Mouse (Mus musculus) hindlimb bud, embryonic 11.5 days (tissue): ENCODE data around the gene Use1.
A peak's percentile ranks its signal among the peaks of the same experiment; 100 is the strongest.

Experiments
- DNase-seq: peaks from one replicate; pipeline ENCODE4 v3.0.0-alpha.2; 2012; ENCODE audit warnings: low read depth, low spot score; ENCODE audit errors: extremely low spot score

The Use1 gene

DNA sequence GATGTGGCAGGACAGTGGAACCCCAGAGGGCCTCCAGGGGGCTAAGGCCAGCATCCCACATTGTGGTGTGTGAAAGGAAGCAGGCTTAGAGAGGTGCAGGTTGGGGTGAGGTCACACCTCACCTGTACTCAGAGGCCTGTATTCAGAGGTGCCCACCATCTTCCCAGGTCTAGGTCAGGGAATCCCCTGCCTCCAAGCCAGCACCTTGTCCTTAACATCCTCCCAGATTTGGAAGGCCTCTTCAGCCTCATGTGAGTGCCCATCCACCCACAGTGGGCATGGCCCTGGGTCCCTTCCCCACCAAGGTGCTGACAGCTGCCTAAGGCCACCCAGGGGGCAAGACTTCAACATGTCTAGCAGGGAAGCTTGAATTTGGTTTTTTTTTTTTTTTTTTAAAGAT, 34.8 kb downstream of the Use1 start:
- no peak for DNase-seq

DNA sequence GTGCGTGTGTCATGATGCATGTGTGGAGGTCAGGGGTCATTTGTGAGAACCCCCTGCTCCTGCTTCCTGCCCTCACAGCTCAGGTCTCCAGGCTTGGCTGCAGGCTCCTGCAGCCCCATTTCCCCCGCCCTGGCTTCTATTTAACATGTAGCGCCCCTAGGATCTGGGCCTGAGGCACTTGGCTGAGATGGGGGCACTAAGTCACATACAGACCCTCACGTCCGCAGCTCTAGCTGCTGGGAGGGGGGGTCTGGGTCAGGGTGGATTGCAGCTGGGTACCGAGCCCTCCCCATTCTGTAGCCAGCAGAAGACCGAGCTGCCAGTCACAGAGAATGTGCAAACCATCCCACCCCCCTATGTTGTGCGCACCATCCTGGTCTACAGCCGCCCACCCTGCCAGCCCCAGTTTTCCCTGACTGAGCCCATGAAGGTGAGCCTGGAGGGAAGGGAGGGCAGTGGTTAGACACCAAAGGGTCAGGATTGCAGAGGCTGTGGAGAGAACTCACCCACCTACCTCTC, 35.9 kb downstream of the Use1 start:
- no peak for DNase-seq

DNA sequence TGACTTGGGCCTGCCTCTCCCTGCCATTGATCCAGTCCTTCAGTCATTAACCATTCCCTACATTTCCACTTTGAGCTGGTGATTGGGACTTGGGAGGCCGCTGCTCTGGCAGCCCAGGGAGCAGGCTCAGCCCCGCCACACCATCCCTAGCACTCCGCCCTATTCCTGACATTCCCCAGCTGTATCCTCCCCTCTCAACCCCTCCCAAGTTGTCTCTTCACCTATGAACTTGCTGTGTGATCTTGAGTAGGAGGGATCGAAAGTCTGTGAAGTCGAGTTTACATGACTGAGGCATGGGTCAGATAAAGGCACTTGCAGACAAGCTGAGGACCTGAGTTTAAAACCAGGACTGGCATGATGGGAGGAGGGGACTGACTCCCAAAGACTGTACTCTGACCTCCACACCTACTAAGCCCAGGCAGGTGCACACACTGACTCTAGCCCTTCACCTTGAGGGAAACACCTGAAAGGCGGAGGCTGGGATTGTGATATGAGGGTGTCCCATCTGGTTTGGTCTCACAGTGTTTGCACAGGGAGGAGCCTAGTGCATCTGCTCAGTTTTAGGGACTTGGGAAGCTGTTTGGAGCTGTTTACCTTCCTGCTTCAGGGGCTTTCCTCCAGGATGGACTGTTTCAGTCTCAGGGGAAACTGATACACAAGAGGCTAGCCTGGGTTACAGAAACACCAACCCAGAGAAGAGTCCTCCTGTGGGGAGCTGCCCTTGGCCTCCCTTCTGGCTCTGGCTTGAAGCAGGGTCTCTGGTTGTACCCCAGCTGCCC, 36.6 kb downstream of the Use1 start:
- no peak for DNase-seq

DNA sequence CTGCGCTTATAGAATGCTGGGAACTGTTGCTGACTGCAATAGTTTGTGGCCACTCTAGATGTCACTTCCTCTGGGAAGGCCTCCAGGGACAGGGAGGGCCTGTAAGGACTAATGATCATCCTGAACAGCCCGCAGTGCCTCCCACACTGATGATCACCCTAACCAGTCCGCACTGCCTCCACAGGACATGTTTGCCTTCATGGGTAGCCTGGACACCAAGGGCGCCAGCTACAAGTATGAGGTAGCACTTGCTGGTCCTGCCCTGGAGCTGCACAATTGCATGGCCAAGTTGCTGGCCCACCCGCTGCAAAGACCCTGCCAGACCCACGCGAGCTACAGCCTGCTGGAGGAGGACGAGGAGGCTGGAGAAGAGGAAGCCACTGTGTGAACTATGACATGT, 37.4 kb downstream of the Use1 start:
- no peak for DNase-seq

DNA sequence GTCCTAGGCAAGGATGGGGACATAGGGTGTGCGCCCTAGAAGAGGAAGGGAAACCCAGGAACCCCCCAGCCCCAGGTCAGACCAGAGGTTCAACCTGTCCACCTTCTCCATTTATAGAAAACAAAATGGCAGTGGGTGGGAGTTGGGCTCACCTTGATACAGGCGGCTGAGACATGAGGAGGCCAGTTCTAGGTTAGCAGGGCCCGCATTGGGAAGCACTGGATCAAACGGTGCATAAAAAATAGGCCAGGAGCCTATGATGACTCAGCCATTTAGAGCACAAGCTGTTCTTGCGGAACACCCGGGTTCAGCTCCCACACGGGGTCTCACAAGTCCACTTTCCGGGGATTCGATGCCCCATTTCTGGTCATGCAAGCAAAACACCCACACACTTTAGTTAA, 38.3 kb downstream of the Use1 start:
- no peak for DNase-seq

DNA sequence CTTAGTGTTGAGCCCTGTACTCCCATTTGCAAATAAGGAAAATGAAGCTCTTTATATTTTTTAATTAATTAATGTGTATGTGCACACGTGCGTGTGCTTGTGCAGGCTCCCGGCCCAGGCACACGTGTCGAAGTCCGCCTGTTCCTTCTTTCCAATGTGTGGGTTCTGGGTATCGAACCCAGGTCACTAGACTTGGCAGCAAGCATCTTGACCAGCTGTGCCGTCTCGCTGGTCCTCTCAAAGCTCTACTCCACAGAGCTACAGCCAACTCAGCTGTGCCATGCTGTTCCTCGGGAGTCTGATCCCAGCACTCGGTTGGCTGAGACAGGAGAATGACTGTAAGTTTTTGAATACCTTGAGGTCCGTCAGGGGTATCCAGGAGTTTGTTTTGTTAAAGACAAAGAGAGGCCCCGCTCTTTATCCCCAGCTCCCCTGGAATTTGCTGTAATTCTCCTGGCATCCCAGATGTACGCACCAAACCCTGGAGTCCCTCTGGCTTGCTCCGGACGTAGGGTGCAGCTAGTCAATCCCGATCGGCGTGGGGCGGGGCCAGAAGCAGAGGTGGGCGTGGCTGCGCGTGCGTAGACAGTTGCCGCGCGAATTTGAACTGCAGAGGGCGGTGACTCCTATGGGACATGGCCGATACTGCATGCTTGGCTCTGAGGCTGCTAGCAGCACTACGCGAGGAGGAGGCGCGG, 38.9 kb downstream of the Use1 start, which contains the start of gene Ankle1:
Ankle1 (plus strand) TSS at position 610 of the 698 bp plus-strand sequence.
- DNase-seq, result peak; percentile 86

DNA sequence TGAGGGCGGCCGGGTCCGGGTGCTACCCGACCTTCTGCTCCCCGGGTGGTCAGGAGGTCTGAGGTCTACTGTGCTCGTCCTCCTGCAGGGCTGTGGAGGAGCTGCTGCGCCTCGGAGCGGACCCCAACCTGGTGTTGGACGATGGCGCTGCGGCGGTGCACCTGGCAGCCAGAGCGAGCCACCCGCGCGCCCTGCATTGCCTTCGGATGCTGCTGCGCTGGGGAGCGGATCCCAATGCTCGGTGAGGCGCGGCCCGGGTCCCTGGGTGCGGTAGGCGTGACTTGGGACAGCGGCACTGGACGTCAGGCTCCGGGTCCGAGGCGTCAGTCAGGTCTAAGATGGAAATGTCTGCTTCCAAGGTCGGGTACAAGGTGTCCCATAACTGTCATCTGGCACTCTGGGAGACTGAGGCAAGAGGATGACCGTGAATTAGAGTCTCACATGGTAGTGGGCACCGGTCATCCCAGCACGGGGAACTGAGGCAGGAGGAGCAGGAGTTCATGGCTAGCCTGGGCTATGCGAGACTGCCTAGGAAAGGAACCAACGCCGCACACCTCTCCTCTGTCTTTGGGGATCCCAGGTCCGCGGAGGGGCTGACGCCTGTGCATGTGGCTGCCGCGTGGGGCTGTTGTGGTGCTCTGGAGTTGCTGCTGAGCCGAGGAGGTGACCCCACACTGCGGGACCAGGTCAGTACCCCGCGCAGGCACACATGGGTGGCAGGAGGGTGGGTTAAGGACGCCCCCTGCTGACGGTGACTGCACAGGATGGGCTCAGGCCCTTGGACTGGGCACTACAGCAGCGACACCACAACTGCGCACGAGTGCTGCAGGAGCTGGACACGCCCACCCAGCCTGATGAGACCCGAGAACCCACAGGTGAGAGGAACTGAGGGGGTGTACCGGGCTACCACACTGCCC, 39.7 kb downstream of the Use1 start:
- peak; percentile 39 for DNase-seq

DNA sequence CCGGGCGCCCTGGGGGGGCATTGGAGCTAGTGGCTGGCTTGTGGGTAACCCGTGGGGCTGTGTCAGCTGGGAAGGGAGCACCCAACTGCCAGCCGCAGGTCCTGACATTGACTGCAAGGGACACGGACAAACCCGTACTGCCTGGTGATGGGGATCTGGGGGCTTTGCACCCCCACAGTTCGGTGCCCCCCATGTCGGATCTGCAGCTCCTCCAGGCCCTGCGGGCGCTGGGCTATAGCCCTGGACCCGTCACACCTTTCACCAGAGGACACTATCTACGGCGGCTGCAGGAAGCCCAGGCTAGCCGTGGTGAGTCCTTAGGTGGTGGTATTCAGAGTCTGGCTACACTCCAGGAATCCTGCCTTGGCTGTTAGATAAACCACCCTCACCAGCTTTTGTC, 40.8 kb downstream of the Use1 start:
- DNase-seq, result no peak

DNA sequence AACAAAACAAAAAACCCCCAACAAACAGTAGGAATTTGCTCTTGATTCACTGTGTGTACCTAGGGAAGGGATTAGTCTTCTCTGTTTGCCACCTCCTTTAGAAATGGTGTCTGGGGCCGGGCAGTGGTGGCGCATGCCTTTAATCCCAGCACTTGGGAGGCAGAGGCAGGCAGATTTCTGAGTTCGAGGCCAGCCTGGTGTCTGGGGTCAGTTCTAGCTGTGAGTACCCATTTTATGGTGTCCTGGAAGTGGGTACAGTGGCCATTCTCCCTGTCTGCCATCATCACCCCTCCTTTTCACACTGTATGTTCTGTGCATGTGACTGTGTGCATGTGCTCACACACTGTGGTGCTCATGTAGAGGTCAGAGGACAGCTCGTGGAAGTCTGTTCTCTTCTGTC, 41.6 kb downstream of the Use1 start:
- DNase-seq, result no peak

DNA sequence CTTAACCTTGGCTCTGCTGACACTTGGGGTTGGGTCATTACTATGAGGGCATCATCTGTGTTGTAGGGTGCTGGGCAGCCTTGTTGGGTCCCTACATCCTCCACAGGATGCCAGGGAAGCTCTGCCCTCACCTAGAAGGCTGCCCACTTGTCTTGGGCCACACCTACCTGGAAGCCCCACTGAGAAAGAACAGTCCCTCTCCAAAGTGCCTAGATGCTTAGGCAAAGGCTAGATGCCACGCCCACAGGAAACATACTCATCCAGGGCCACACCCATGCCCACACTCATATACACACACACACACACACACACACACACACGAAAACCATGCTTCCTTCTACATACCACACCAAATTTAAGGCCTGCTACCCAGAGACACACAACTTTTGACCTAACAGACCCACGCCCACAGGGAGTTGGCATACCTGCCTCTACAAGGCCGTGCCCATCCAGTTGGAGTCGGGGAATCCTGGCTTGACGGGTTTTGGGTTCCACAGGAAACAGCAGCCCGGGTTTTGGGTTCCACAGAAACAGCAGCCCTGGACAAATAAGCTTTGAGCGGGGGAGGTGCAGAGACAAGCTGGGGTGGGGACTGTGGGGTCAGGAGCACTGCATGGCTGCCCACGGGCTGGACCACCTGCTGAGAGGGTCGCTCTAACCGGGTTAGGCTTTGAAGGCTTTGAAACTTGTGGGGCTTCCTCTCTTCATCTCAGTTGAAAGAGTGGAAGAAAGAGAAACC, 45.1 kb downstream of the Use1 start:
- no peak for DNase-seq
